Mouse (Mus musculus) adrenal gland, postnatal 10 days (tissue): ENCODE measurements at regions not wholly inside any gene's neighbourhood (a gene's known extent, or its start where the extent isn't known, plus 50 kb on each side); places are given as distances from the start of the nearest gene placed in this dataset.
"Not testable (repeated sequence)": the region's sequence is repeated elsewhere in the genome, so short reads cannot be mapped to it uniquely, and the experiment has no call there.

Experiments used
- DNase-seq: peaks from one replicate; pipeline ENCODE4 v3.0.0; 2021; ENCODE audit warnings: mixed read lengths

DNA sequence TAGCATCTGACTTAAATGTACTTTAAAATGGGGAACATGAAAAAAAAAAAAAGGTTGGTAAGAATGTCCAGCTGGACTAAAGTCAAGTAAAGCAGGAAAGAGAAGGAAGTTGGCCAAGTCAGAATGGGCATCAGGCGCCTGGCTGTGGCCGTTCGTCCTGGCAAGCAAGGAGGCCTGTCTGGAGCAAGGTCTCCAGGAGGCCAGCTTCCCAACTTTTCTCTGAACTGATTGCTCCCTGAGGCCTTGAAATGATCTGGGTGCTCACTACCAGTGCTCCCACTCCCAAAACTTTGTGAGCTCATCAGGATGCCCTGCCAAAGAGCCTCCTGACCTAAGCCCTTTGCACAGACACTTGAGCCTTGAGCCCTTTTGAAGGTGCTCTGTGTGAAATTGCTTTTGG is 141.7 kb upstream of the Gm21897 start:
- peak; percentile 50 for DNase-seq

- no peak for DNase-seq
Measured at GRCm38 (mm10) chr16:15185714-15186113, 131.5 kb upstream of the Gm21897 start.

- DNase-seq = peak; percentile 42
Measured at GRCm38 (mm10) chr16:15194926-15195711, 122.1 kb upstream of the Gm21897 start.

DNA sequence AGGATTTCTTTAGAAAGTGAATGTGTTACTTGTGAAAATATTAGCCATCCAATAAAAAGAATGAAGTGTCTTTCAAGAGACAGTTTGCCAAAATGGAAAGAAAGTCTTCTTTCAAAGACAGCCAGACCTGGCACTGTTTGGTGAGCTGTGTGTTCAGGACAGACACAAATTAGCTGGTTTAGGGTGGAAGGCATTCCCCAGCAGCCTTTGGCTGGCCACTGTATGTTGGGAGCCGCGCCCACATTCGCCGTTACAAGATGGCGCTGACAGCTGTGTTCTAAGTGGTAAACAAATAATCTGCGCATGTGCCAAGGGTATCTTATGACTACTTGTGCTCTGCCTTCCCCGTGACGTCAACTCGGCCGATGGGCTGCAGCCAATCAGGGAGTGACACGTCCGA is 121.3 kb upstream of the Gm21897 start:
- not testable (repeated sequence) for DNase-seq

DNA sequence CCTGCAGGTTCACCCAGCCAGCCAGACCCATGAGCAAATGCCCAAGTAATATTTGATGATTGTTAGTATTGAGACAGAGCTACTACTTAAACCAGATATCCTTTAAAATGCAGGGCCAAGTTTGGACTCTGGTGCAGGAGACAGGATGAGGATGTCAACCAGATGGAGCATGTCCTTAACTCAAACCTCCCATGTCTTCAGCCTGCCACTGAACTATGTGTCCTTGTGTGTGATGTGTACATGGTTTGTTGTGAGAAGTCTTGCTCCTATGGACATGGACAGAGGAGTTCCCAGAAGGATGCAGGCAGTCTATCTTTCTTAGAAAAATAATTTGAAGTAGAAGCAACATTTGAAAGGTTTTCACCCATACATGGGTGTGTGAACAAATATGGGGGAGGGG is 120.4 kb upstream of the Gm21897 start:
- DNase-seq = no peak

GRCm38 (mm10) chr16:15215921-15216320 is 101.3 kb upstream of the Gm21897 start:
- DNase-seq = no peak

- no peak for DNase-seq
Measured at GRCm38 (mm10) chr16:15220961-15221547, 96.2 kb upstream of the Gm21897 start.

- no peak for DNase-seq
Measured at GRCm38 (mm10) chr16:15237836-15238235, 79.4 kb upstream of the Gm21897 start.

GRCm38 (mm10) chr16:15238449-15238848 is 78.8 kb upstream of the Gm21897 start:
- no peak for DNase-seq

GRCm38 (mm10) chr16:15250186-15250585 is 67.1 kb upstream of the Gm21897 start:
- DNase-seq = no peak

- no peak for DNase-seq
Measured at GRCm38 (mm10) chr16:15251686-15252085, 65.6 kb upstream of the Gm21897 start.

- DNase-seq = no peak
Measured at GRCm38 (mm10) chr16:15252666-15253347, 64.5 kb upstream of the Gm21897 start.

GRCm38 (mm10) chr16:15253348-15253693 is 63.9 kb upstream of the Gm21897 start:
- no peak for DNase-seq

- no peak for DNase-seq
Measured at GRCm38 (mm10) chr16:15254669-15255068, 62.6 kb upstream of the Gm21897 start.

DNA sequence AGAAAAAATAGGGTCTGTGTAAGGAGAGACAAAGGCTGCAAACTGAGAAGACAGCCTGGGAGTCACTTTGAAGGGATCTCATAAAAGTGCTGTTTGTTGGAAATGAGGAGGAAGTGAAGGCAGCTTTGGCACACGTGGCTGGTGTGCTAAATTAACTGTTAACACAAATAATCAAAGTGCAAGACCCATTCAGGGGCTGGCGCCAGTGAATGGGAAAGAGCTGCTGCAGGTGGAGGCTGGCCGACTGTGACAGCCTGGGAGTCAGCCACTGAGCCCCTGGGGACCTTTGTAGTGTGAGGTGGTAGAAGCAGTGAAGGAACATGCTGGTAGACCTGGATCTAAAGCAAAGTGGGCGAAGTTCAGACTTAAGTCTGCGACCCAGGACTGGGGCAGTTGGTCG is 57.8 kb upstream of the Gm21897 start:
- no peak for DNase-seq

DNA sequence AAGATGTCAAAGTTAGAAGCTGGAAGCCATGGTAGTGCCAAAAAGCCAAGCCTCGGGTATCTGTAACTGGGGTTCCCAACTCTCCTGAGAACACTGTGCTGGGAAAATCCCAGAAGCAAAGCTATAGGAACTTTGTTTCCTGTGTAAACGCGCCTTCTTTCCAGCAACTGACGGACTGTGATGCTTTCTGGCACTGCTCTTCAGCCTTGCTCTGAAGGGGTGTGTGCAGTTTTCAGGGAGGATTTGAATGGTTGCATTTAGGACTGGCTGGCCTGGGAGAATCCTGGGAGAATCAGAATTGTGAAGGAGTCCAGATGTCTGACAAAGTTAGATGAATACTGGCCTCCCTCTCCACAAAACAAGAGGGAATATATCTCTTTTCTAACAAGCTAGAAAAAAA is 57.2 kb upstream of the Gm21897 start:
- DNase-seq = no peak
